Mouse (Mus musculus): ENCODE results near the gene Cobl.

Cobl gene

DNA sequence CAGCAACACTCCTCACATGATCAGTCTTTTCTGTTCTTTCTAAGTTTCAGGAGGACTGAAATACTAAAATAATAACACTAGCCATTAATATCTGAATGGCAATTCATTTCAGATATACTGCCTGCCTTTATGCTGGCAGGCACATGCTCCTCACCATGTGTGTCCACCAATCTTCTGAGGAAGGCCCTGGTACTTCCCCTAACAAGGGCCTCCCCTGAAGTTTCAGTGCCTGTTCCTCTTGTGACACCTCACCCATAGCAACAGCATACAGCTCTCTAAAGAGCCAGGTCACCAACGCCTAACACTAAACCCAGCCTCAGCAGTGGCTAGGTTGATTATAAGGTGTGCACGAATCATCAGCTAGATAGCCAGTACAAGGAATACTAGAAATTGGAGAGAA is 20.5 kb downstream of the Cobl start:
- no peak for DNase-seq (ENCODE audit: low read depth, low spot score)

DNA sequence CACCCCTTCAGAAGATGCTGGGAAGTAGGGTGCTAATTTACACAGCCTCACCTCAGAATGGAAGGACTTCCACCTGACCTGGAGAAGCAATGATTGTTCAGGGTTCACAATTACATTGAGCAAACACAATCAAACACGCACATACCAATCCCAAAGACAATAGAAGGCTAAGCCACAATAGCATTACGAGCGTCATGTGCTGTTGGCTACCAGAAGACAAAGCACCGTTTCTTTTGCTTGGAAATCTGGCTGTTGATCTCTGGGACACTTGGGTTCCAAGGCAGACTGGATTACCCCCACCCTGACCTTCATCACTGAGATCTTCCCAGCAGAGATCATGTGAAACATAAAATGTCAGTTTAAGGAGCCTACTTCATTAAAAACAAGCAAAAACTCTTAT is 21.1 kb downstream of the Cobl start:
- DNase-seq (ENCODE audit: low read depth, low spot score): peak; percentile 76

DNA sequence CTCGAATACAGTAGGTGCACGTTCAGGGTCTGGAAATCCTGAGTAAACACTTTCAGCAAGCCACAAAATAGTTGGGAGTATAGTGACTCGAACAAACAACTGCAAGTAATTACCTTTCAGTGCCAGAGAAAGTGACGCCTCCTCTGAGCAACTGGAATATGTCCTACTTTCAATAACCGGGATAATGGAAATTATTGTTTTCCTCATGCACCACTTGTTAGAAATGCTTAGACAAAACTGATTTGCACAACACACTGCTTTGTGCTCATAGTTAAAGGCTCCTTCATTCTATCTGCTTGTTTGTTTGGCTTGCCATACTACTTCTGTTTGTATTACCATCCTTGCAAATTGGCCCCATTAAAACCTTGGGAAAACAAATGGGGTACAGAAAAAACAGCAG is 21.6 kb downstream of the Cobl start:
- DNase-seq (ENCODE audit: low read depth, low spot score): peak; percentile 55

DNA sequence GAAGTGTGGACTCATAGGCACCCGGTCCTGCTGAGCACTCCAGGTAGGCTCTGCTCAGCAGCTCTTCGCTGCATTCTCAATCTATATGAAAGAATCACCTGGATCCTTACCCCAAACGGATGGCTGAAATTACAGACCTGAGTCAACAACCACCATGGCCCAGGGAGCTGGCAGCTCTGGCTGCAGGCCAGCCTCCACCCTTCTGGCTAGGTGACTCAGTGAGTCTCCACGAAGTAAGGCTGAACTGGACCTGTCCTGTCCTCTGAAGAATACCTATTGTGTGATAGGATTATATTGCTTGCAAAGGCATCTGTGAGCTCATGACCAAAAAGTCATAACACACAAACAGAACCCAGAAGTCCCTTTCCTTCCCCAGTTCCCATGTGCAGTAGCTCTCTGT is 22.5 kb downstream of the Cobl start:
- DNase-seq (ENCODE audit: low read depth, low spot score): no peak

DNA sequence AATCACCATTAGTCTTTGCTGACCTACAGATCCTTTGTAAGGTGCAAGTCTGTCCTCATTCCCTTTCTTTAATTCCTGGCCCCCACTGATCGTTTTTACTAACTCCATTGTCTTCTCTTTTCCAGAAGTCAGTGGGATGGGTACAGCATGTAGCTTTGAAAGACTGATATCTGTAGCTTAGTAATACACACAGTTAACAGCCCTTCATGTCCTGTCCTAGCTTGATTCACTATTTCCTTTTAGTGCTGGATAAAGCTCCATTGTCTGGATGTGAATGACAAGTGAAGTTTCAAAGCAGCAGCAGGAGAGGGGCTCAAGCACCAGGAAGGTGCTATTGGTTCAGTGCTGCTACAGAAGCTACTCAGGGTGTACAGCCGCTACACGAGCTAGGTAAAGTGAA is 28.9 kb downstream of the Cobl start:
- DNase-seq (ENCODE audit: low read depth, low spot score): no peak

DNA sequence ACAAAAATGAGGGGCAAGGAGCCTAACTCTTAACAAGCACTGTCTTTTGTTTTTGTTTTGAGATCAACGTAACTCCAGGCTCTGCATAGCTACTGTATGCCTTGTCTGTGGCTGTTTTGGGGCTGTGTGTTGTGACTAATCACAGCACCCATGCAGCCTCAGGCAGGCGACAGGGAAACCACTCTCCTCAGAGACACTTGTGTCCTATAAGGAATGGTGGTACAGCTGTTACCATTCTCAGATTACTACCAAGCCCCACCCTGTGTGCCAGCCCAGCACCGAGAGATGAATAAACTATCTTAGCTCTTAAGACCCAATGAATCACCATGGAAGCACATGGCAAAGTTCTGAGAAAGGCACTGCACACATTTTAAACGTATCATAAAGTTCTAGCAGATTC is 29.7 kb downstream of the Cobl start:
- DNase-seq (ENCODE audit: low read depth, low spot score): peak; percentile 68

DNA sequence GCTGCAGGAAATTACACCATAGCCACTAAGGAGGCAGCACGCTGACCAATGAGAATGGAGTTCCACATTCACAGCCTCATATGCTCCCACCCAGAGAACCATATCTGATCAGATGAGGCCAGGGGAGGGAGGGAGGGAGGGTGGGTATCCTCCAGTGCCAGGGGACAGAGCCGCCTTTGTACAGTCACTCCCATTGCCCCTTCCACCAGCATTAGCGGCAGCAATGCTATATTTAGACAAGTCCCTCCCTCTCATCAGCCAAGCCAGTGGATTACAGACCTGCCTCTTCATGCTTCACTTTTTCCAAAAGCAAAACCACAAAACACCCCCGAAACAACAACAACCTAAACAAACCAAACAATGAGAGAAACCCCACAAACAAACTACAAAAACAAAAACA is 30.2 kb downstream of the Cobl start:
- DNase-seq (ENCODE audit: low read depth, low spot score): peak; percentile 79

DNA sequence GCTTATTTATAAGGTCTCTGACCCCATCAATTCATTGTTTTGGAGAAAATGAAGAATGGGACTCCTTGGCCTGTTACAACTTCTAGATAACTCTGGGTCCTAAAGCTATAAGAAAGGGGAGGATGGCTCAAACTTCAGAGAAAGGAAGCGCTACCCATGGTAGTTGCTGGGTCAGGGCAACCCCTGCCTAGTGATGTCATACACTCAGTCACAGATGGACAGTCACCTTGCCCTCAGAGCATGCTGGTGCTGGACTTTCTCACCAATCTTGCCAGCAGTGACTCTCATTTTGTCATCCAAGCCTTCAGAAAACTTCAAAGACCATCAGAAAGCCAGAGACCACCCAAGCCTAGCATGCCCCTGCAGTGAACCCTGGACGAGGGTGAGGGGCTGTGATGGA is 32.8 kb downstream of the Cobl start:
- no peak for DNase-seq (ENCODE audit: low read depth, low spot score)

DNA sequence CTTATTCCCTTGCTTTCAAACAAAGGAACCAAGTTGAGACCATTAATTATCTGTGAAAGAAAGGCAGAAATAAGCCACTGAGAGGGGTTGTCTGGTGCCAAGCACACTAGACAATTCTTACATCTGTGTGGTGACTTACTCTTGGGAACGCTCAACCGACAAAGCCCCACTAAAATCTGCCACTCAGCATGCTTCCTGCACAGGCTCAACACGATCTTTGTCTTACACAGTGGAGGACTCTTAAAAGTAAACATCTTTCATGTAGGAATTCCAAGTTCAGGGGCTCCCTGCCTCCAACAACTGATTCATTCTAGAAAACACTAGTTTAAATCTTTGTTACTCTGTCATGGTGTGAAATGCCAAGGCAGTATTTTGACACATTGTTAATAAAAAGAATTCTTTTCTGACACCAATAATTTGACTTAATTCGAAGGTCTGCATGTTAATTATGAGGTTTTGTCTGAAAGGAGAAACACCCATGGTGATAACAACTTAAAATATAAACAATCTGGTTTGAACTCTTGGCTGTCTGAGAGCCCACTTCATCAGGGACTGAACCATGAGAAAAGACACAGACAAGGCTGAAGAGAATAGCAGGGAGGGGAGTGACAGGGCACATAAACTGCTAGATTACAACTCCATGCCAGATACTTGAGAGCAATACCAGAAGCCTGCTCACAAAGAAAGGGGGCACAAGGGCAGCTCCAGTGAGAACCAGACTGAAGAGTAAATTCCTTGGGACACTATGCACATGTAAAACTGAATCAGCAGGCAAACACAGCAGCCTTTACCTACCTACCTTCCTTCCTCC is 34.3 kb downstream of the Cobl start:
- no peak for DNase-seq (ENCODE audit: low read depth, low spot score)

DNA sequence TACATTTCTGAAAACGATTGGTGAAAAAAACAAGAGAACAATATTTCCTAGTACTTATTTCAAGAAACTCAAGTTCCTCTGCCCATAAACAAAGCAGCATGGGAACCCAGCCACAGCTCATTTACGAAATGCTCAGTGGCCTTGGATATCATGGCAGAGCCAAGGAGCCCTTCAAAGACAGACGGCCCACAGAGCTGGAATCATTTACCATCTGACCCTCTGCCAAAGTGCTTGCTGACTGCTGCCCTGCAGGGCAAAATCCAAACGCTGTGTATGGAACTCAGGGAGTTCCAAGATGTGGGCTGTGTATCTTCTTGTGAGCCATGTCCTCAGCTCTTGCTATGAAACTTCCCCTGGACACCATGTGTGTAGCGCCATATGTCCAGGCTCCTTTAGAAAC is 38.0 kb downstream of the Cobl start:
- DNase-seq (ENCODE audit: low read depth, low spot score): no peak

DNA sequence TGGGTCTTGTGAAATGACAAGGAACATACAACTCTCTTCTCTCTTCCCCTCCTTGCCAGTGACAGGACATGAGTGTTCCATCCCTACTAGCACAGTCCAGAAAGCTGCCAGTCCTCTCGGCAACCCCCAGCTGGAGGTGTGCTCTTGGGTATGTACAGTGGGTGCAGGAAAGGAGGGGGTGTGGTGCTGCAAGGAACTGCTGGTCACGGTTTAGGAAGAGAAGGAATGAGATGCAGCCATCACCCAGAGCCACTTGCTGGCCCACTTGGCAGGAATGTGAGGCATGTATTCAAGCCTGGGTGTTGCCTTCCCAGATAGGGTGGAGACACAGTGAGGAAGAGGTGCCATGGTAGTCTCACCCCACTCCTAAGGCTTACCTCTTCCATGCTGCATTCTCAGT is 40.6 kb downstream of the Cobl start:
- peak; percentile 20 for DNase-seq (ENCODE audit: low read depth, low spot score)

DNA sequence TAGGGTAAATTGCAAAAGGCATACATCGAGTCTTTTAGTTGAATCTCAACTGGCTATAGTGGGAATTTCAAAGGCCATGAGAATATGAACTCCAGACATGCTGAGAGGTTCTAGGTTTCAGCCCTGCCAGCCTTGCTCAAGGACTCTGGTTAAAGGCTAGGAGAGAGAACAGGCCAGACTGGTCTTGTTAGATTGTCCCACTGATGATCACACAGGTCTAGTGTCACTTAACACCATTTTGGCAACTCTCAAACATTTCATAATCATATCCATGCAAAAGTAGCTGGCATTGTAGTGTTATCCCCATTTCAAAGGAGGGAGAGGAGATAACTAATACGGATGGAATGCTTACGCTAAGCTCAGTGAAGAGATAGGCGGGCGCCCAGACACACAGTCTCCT is 43.6 kb downstream of the Cobl start:
- DNase-seq (ENCODE audit: low read depth, low spot score): no peak

DNA sequence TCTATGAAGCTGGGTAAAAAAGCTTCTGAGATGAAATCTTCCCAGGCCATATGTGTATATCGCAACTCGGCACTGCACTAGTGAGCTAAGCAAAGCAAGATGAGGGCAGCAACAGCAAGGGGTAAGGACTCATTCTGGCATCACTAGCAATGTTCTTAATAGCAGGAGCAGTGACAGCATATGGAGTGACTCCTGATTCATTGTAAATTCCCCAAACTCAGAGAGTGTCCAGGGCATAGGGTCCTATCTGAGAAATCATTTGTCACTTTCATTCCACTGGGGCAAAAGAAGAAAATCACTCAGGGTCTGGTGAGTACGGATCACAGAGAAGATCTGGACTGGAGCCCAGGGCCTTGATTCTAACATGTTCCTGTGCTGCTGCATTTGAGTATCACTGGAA is 44.6 kb downstream of the Cobl start:
- DNase-seq (ENCODE audit: low read depth, low spot score): no peak

DNA sequence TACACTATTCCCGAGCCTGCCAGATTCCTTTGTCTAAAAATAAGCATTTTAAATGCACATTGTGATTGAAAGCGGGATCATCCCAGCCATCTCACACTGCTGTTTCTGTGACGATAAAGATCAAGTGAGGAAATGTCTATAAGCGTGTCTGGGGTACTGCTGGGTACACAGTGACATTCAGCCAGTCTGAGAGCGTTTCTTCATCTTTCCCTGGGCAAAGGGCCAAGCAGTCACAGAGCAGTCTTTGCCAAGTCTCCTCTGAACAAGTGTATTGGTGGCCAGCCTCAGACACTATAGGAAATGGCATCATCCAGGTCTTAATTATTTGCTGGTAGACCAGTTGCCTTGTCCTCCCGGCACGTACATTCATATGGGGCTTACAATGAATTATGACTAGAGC is 47.9 kb downstream of the Cobl start:
- DNase-seq (ENCODE audit: low read depth, low spot score): peak; percentile 77

DNA sequence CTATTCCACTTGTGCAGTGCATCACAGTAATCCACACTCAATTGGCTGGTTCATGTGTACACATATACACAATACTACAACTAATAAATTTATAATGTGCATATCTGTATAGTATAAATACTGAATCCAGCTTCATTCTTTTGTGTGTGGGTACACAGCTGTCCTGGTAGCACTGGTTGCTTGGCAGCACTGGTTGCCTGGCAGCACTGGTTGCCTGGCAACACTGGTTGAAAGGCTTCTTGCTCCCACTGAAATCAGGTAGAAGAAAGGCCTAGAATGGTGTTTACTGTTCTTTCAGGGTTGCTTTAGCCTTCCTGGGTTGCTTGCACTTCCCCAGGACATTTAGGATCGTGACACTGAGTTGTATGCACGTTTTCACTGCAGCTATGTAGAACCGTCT is 49.4 kb downstream of the Cobl start:
- peak; percentile 77 for DNase-seq (ENCODE audit: low read depth, low spot score)

DNA sequence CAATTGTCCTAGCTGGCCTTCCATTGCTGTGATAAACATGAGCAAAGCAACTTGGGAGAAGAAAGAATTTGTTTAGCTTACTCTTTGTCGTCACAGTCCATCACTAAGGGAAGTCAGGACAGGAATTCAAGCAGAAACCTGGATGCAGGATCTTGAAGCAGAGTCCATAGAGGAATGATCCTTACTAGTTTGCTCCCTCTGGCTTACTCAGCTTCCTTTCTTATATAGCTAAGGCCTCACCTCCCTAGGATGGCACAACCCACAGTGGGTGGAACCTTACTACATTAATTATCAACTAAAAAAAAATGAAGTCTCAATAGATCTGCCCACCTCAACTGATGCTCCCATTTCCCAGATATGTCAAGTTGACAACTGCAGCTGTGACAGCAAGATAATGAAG is 52.8 kb downstream of the Cobl start:
- no peak for DNase-seq (ENCODE audit: low read depth, low spot score)

DNA sequence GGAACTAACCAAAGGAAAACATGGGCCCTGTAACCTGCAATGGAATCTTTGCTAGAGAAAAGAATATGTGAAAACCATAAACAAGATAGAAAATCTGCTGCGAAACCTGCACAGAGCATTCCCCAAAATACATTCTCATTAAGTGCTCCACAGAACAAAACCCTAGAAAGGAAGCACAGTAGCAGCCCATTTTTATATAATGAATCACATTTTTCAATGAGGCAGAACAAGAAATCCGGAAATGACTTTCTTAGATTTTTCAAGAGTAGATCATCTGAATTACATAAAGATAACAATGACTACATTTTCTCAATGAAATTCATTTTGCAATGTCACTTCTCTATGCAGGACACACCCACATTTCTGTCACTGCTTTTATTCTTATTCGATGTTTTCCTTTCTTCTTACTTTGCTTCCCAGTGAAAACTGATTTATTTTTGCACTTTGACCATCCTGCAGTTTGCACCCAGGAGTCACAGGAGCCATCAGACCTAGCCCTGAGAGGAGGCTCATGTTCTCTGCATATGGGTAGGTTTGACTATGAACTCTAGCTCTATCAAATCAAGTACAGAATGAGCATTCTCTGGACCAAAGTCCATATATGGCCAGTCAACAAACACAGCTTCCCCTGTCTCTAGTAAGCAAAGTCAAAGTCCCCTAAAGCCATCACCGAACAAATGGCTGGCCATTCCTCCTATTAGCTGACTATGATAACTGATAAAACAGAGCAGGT is 53.5 kb downstream of the Cobl start:
- no peak for DNase-seq (ENCODE audit: low read depth, low spot score)

DNA sequence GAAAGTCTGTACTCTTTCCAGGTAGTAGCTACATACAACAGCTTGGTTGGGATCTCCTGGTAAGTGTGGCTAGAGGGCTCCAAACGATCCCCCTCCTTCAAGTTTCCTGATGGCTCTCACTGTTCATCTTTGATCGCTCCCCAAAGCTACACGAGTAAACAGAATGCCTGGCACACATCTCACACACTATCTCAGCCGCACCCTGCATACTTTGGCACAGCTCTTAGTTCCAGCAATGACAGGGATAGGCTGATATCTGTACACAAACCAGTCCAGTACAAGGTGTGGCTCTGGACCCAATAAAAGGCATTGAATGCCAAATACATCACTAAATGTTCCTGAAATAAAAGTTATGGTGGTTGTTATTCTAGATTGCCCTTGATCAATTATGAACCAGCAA is 55.3 kb downstream of the Cobl start:
- DNase-seq (ENCODE audit: low read depth, low spot score): no peak

DNA sequence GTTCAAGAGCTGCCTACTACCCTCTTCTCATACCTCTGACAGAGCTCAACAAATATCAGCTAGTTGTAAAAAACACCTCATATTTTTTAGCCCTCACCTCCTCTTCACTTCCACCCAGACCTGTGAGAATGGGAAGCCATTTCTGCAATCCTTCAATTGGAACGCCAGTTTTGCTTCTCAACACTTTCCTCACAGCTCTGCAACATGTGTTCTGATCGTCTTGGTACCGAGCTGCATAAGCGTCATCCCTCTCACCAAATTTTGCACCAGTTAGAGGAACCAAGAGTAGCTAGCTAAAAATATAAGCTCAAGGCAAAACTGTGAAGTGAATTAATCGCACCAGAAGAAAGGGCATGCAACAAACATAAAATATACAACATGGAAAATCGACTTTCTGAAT is 56.9 kb downstream of the Cobl start:
- peak; percentile 75 for DNase-seq (ENCODE audit: low read depth, low spot score)

DNA sequence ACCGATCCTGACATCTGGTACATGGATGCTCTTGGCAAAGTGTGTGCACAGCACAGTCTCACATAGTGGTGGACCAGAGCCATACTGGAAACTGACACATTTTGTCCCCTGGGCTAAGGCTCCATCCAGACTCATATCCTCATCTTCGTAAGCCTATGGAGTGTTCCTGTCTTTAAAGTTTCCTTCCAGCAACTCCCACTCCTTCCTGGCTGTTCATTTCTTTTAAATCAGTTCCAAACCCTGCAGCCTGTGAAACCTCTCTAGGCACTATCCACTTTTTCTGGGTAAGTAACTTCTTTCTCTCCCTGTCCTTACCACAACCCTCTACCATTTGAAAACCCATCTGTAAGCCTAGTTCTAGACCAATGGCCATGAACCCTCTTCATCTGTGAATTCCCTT is 64.9 kb downstream of the Cobl start:
- peak; percentile 26 for DNase-seq (ENCODE audit: low read depth, low spot score)

DNA sequence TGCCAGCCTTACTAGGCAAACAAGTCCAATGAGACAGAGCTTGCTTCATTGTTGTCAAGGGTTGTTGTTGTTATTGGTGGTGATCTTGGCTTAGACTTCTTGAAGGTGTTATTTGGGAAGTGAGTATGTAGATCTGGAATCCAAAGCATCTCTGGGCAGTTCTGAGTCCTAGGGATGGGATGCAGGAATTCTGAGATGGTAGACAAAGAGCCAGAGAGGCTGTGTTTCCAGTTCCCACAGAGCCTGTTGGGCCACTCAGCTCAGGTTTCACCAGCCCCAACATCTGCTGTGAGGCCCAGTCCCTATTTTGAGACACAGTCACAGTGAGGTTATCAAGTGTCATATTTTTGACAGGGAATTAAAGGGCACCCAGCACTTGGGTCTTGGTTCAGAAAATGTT is 68.6 kb downstream of the Cobl start:
- DNase-seq (ENCODE audit: low read depth, low spot score): no peak

DNA sequence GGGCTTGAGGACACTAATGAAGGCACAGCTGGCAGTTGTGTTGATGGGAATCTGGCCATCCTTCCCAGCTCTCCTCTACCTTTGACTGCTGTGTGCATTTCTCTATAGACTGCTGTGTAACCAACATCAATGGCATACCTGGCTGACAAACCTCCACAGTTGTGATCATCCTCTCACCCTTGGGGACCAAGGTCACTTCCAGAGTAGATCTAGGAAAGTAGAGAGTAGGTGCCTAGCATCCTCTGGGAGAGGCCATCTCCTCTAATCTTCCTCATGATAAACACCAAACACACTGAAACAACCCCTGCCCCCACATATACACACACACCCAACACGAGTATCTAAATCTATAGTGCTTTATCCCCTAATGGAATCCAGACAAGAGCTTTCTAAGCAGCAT is 70.1 kb downstream of the Cobl start:
- DNase-seq (ENCODE audit: low read depth, low spot score): no peak

DNA sequence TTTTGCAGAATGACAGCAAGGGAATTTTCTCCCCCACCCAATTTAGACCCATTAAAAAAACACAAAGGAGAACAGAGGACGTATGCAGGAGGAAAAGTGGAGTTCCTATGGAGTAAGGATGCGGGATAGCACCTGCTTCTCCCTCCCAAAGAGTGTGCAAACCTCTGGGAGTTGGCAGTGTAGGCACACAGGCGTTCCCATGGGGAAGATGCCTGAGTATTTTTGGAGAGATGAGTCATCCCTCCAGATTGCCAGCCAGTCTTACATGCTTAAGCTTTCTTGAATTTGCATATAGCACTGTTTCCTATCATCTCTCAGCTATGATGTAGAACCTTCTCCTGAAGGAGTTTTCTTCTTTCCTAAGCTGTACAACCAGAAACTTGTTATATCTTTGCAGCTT is 70.6 kb downstream of the Cobl start:
- DNase-seq (ENCODE audit: low read depth, low spot score): peak; percentile 96

All from brain, adult 2 months (tissue).